Mouse (Mus musculus): ENCODE results near the gene Gm10964.

Gene Gm10964

DNA sequence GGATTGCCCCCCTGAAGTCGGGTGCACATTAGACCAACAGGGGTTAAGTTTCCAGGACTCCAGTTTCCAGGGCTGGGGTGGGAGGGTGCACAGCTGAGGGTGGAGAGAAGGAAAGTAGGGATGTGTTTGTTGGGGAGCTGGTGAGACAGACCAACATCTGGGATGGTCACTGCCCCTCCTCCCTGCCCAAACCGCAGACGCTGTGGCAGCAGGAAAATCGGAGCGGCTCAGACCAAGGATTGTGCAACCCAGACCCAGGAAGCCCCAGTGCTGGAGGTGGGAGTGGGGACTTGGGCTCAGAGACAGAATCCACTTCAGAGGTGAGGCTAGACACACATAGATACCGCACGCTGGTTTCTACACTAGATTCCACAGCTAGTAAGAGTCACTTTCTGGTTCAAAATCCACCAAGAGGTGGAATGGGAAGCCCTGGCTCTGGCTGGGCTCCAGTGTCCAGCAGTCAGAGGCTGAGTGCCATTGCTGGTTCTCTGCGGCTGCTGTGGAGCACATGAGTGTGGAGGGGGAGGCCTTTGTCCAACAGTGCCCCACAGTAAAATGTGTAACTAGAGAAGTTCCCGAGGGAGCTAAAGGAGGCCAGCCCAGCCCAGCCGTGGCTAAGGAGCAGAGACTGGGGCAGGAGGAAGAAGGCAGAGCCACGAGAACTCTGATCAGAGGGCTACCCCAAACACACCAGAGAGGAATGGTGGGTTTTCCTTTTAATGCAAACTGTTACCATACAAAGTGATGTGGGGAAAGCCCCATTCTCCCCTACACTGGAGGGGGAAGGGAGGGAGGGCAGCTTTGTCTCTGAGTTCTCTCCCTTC lies 4.3 kb upstream of the Gm10964 start:
- DNase-seq (ENCODE audit: low spot score in 2 of 2), result no peak

DNA sequence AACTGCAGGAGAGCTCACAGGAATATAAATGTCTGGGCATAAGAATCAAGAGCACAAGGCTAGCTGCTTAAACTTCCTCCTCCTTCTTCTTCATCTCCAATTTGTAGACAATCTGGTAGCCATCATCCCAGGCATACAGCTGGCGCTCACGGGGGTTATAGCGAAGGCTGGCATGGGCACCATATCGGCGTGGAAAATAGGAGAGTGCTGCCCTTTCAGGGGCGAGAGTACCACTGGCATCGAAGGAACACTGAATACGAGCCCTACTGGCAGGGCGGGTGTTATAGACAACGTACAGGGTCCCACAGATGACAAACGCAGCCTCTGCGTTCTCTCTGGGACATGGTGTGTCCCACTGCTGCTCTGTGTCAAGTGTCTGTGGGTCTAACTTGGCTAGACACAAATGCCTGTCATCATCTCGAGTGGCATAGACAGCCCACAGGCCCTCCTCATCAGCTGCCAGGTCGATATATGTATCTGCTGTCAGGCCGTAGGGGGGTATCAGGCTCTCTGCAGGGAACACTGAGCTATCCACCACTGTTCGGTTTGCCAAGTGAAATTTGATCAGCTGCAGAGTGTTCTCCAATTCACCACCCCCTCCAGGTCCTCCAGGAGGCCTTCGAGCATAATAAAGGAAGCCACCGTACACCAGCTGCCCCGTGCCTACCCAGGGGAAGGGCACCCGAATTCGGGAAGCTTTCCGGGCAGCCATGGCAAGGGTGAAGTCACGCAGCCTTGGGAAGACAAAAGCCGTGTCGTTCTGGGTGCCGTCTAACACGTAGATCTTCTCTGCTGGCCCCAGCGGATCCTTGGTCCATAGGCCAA lies 3.2 kb upstream of the Gm10964 start:
- DNase-seq (ENCODE audit: low spot score in 2 of 2), result no peak

DNA sequence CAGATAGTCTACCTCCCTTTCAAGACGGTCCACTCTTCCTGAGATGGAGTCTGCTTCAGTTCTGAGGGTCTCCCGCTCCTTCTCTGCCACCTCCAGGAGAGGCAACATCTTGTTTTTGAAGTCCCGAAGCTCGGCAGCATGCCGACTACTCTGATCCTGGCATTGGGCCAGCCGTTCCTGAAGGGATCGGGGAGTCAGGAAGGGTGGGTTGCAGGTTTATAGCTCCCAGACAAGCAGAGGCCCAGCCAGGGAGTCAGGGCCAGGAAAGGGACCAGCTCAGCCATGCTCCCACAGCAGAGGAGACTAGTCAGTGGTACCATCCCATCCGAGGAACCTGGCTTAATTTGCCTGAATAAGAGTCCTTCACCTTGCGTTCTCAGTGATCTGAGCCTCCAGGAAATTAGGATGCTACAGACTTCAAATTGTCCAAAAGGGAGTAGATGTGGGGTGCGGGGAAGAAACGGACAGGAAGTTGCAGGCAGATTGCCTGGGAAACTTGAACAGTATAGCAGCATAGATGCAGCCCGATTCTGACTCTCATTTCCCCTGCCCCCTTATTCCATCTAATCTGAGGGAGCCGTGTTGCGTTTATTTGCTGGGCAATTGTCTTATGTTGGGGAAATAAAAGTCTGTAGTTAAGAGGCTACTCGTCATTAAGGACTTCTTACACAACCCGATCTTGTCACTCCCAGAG lies 2.0 kb upstream of the Gm10964 start:
- DNase-seq (ENCODE audit: low spot score in 2 of 2), result no peak

DNA sequence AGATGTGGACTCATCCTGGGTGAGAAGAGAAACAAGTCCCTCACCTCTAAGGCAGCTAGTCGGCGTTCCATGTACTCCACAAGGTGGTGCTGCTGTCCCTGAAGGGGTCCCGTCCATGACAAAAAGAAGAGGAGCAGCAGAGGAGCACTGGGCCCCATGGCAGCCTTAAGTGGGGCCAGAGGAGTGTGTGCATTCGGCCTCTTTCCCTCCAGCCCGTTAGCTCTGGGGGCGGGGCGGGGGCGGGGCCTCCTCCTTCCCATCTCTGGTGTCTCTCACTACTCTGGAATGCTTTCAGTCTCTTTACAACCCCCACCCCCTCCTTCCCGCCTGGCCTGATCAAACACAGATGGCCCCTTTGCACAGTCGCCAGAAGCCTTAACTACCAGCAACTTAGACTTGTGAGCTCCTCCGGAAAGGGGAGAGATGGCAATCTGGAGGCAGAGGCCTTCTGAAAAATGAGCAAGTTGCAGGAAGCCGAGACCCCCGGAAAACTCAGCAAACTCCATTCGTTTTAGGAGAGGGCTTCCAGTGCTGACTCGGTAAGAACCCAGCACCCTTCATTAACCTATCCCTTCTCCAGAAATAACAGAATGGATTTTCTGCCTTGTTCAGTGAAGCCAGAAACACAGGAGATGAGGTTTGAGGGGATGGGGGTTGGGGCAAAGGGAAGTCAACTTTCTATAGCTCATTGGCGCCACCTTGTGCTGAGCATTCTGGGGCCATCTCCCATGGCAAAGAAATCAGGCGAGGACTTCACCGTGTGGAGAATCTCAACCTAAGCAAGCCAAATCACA lies 1.2 kb upstream of the Gm10964 start, which contains the start of gene Olfml3:
TSS of gene Olfml3 (minus strand) at position 224 of the 794 bp plus-strand sequence.
- DNase-seq (ENCODE audit: low spot score in 2 of 2), result peak; percentile 53 to 78

DNA sequence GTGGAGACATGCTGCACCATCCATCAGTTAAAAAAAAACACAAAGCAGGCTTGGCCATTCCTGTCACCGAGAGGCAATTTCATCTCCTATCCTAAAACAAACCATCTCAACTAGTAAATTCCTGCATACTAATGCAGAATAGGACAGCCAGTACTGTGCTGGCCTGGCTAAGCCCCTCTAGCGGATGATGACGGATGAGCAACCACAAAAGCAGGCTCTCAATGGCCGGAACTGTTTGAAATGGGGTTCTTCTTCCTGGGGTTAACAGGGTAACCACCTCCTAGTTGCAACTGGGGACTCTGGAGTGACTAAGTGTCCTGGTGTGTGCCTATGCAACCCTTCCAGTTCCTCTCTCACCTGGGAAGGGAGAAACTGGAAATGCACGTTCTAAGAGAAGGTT lies 1.2 kb downstream of the Gm10964 start:
- peak in 1 of 2 experiments; percentile 10 for DNase-seq (ENCODE audit: low spot score in 2 of 2)

DNA sequence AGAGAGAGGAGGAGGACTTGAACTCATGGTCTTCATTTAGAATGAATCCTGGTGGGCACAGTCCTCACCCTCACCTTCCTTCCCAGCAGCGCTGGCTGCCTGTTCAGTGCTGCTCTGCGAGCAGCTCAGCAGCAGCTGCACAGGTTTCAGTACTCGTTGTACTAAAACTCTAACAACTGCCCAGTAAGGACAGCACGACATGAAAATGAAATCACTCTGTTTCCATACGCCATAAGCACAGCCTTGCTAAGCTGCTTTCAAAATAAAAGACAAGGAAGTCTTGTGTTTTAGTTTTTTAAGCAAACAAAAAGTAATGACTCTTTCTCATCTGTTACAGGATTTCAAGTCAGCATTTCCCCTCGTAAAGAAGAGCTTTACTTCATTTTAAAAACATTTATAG lies 4.0 kb downstream of the Gm10964 start:
- DNase-seq (ENCODE audit: low spot score in 2 of 2), result no peak

DNA sequence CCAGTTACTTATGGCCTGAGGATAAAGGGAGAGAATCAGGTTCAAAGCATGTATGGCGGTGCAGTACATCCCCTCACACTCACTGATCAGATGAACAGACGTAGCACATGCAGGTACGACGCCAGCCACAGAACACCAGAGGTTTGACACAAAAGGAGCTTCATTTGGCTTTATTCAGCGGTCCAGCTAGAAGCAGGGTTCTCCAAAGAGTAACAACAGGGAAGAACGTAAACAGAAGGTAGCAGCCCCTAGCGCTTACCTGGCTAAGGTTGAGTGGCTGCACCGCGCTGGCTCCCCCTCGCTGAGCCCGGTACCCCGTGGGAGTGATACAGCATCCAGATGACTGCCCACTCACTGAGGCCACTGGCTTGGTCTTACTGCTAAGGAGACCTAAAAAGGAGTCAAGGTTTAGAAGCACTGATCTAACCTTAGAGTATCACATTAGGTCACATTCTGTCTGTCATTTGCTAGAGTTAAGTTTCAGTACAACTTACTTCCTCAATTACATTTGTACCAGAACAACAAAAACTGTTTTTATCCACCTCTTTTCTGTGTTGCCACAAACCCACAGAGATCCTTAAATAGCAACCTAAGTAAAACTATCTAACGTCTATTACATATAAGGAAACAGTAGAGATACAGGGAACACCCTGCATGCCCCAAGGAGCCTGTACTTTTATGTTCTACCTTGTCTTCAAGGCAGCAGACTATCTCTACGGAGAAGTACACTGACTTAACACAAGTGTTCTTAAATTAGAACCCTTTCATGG lies 6.0 kb downstream of the Gm10964 start:
- DNase-seq (ENCODE audit: low spot score in 2 of 2), result peak in 1 of 2 experiments; percentile 20

DNA sequence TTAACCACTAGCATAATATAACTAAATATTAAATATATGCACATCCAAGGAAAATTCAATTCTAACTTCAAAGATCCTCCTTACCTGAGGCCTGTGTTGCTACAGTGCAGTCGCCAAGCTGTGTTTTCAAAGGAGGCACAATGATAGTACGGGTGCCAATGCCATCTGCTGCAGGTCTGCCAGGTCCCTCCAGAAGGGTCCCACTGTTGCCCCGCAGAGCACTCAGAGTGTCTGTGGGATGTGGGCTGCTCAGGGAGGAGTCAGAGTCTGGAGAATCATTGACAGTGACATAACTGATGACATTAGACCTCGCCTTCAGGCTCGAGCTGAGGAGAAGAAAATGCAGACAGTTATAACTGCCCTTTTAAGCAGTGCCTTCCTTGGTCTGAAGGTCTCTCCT lies 7.5 kb downstream of the Gm10964 start:
- DNase-seq (ENCODE audit: low spot score in 2 of 2), result no peak

DNA sequence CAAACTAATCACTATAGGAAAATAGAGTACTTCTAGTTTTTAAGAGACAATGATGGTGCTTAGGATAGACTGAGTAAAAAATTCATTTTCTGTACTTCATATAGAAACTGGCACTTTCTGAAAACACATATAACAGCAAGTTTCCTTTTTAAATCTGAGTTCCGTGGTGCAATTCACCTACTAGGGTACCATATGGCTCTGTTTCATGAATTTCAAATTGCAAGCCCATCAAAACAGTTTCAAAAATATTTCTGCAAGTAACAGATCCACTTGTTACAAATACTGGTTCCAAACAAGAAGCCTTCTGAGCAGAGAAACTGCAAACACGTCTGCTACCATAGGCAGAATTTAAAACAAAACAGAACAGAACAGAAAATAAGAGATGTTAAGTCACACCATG lies 12.4 kb downstream of the Gm10964 start:
- DNase-seq (ENCODE audit: low spot score in 2 of 2), result no peak

DNA sequence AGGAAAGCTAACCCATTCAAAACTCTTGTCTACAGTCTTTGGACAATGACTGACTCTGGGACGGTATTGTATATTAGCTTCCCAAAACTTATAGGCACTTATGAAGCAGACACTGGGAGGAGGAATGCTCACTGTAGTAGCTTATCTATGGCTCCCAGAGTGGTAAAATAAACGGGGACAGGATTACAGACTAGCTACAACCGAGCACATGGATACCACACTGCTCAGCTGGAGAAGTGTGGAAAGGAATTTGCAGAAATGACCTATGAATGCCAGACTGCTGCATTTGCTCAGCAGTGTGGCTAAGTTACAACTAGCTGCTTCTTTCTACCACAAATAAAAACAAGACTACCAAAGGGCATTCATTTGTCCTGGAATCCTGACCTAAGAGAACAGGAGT lies 16.2 kb downstream of the Gm10964 start:
- DNase-seq (ENCODE audit: low spot score in 2 of 2), result no peak

DNA sequence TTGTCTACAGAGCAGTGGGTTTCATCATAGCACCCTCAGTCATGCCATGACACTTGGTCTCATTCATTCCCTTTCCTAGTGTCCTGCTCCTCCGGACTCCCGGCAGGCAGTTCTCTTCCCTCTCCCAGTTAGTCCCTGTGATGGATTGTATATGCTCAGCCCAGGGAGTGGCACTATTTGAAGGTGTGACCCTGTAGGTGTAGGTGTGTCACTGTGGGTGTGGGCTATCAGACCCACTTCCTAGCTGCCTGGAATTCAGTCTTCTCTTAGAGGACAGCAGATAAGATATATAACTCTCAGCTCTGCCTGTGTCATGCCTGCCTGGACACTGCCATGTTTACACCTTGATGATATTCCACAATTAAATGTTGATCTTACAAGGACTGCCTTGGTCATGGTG lies 17.8 kb downstream of the Gm10964 start:
- DNase-seq (ENCODE audit: low spot score in 2 of 2), result no peak

DNA sequence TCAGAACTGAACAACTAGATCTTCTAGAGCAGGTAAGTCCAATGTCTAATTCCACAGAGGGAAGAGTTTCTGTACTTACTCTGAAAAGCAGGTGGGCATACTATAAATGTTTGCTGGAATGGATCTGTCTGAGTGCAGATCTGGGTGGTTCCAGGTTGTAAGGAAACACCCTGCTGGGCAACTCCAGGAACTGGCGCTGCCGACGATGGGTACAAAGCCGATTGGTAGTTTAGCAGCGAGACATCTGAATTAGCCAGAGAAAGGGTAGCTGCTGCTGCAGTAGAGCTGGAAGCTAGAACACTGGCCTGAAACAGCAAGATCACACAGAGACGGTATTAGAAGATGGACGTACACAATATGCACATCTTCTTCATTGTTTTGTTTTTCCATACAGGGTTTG lies 19.3 kb downstream of the Gm10964 start:
- no peak for DNase-seq (ENCODE audit: low spot score in 2 of 2)

DNA sequence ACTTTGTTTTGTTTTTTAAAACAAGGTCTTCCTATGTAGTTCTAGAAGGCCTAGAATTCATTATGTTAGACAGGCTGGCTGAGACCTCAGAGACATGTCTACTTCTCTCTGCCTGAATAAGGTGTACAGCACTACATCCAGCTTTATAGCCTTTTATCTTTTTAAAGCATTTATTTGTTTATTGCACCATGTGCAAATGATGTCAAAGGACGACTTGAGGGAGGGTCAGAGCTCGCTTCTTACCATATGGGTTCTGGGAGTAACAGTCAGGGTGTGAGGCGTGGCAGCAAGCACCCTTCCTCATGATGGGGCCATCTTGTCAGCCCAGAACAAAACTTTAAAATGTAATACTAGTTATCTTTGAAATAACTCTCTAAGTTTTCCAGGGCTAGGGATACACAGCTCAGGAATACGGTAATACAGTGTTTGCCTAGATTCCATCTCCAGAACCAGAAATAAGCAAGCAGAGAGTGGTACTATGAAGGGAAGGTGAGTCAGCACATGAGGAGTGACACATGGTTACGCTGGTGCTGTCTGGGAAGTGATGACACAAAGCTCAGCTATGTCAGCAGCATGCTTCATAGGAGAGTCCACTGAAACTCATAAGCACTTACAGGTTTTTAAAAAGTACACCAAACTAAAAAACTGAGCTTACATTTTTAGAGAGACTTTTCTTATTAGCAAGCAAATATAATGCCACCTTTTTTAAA lies 20.2 kb downstream of the Gm10964 start:
- DNase-seq (ENCODE audit: low spot score in 2 of 2), result no peak

DNA sequence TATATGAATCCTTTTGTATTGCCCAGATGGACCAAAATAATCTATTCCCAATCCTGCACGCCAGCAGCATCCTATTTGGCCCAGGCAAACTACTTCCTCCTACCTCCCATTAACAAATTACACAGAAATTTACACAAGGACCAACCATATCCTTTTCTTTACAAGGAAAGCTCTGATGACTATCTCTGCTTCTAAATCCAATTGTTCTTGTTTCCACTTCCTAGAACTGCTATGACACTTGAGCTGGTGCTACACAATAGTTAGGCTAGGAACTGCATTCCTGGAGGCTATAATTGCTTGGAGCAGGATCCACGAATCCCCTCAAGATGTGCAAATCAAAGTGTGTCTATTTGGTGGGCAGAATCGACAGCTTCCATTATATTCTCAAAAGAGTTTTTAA lies 27.6 kb downstream of the Gm10964 start:
- no peak for DNase-seq (ENCODE audit: low spot score in 2 of 2)

DNA sequence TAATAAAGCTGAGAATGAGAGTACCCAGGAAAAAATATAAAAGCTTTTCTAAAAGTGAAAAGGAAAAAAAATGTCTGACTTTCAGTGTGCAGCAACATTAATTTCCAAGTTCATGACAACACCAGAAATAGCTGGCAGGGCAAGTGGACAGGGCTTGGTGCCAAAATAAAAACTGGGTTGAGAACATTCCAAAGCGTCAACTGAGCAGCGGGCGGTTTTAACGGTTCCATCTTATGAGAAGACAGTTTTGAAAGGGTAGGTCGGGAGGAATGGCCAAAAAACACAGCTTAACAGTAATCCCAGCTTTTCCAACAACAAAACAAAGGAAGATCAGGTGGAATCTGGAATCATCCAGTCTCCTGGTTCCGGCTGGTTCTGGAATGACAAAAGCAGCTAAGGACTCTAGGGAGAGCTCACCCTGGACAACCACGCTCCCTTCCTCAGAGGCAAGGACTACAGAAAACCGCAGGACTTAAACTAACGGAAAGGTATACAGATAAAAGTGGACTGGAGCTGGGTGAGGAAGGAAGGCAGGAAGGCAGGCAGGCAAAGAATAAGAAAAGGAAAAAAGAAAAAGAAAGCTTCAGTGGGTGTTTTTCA lies 32.5 kb downstream of the Gm10964 start:
- no peak for DNase-seq (ENCODE audit: low spot score in 2 of 2)

DNA sequence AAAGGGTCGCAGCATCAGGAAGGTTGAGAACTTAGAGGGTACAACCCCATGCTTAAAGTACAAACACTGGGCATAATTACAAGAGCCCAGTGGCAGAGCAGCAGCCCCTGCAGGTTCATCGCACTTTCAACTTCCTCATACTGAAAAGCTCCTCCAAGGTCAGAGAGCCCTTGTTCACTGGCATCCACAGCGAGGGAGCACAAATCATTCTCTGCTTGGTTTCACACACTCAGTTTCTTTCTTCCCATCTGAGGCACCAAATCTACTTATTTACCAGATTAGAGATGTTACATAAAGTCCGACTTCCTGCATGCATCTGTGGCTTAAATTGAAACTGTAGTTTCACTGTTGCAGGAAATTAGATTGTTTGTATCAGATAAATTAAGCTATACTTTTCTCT lies 33.7 kb downstream of the Gm10964 start:
- peak; percentile 14 to 46 for DNase-seq (ENCODE audit: low spot score in 2 of 2)

DNA sequence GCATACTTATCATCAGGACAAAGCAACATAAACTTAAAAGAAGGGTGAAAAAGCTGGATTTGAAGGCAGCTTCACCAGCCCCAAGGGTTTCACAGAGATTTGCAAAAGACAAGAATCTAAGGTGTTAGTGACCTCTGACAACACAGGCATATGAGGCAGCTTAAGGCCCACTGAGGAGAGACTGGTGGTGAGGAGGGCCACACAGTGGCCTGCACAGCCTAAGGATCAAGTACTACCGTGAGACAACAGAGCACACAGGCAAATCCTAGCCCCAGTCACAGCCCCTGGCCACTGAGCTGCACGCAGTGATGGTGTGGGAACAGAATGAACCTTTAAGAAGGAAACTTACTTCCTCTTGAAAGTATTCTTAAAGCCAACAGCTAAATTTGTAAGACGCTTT lies 34.3 kb downstream of the Gm10964 start:
- peak in 1 of 2 experiments; percentile 23 for DNase-seq (ENCODE audit: low spot score in 2 of 2)

DNA sequence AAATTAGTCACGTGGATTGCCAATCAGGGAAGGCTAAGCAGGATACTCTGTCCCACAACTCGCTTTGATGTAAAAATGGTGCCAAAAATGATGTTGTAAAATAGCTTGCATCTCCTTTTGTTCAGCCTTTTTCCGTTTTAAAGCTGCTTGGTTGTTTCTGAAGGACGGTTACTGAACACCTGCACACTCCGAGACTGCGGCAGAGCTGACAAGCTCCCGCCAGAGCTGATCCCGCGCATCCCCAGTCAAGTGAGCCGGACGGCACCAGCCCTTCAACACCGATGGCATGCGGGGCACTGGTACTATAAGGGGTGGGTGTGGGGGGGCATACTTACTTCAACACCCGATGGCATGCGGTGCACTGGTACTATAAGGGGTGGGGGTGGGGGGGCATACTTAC lies 34.8 kb downstream of the Gm10964 start:
- no peak for DNase-seq (ENCODE audit: low spot score in 2 of 2)

DNA sequence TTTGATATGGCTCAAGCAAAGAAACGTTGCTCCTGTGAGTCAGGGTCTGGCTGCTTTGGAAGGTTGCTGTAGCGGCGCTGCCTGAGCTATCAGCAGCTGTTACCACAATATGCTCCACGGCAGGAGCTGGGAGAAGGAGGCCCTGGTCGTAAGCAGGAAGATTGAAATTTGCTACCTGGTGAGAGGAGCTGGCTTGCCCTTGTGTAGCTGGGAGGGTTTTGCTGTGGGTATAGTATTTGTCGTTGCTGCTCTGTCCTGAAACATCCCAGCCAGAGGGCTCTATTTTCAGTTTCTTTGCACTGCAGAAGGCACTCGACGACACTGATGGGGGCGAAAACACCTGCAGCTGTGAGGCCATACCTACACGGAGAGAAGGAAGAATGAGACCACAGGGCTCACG lies 38.8 kb downstream of the Gm10964 start:
- no peak for DNase-seq (ENCODE audit: low spot score in 2 of 2)

DNA sequence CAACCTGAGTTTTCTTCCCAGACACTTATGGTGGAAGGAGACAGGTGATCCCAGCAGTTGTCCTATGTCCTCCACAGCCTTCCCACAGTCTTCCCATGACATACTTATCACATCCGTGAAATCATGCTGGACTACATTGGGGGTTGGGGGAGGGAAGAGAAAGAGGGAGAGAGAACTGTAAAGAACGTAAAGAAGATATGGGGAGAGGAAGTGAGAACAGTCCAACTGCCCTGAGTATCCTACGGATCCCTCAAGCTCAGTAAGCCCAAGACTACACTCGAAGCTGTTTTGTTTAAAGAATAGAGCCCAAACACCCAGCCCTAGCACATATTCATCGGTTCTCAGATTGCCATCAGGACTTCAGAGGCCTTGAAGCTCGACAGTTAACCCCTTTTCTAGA lies 39.5 kb downstream of the Gm10964 start:
- DNase-seq (ENCODE audit: low spot score in 2 of 2), result no peak

All from natural killer cell, adult 2 months (primary cell).